Mouse (Mus musculus) heart, embryonic 14.5 days (tissue): ENCODE measurements around the gene Fermt3. TPM values are rescaled to one million over a fixed set of nuclear protein-coding genes. Genes with fewer than 3 reads are reported as not detected.

Source experiments
- ATAC-seq: fragments of 200-750 bp; cut with Nextera tagmentation; 2 replicates; pipeline ENCODE4 v1.8.0; 2017; ENCODE audit warnings: low read depth, moderate TSS enrichment; ENCODE audit not compliant: insufficient number of reproducible peaks, insufficient read depth, low FRiP score
- H3K27ac ChIP-seq, 2 experiments: fragments of 200-500 bp in 1 of 2; fragments of 300-500 bp in 1 of 2; sonication (generic) in 1 of 2; replicated peaks in 1 of 2; 2 replicates each; pipeline ENCODE4 v1.5.1; 2012 to 2014; ENCODE audit warnings: low read depth in 2 of 2, low read length in 2 of 2, control low read depth in 1 of 2, mild to moderate bottlenecking in 1 of 2, mixed read lengths in 1 of 2; ENCODE audit not compliant: control insufficient read depth in 1 of 2, insufficient read depth in 1 of 2
- H3K27me3 ChIP-seq: fragments of 300-500 bp; sonication (generic); 2 replicates; pipeline ENCODE4 v1.6.1; 2014; ENCODE audit warnings: mild to moderate bottlenecking, low read length, control low read depth; ENCODE audit not compliant: control insufficient read depth, insufficient read depth
- H3K36me3 ChIP-seq: fragments of 300-500 bp; sonication (generic); 2 replicates; pipeline ENCODE4 v1.6.1; 2014; ENCODE audit warnings: mild to moderate bottlenecking, control low read depth, low read length, mixed read lengths; ENCODE audit not compliant: control insufficient read depth, insufficient read depth
- H3K4me1 ChIP-seq, 2 experiments: fragments of 200-500 bp in 1 of 2; fragments of 300-500 bp in 1 of 2; sonication (generic) in 1 of 2; 2 replicates each; pipeline ENCODE4 v1.6.1; 2012 to 2014; ENCODE audit warnings: low read length in 2 of 2, control low read depth in 1 of 2, mixed read lengths in 1 of 2; ENCODE audit not compliant: control insufficient read depth in 2 of 2, insufficient read depth in 2 of 2
- H3K4me2 ChIP-seq: fragments of 300-500 bp; sonication (generic); 2 replicates; pipeline ENCODE4 v1.6.1; 2014; ENCODE audit warnings: mild to moderate bottlenecking, low read length
- H3K4me3 ChIP-seq, 2 experiments: fragments of 200-500 bp in 1 of 2; fragments of 300-500 bp in 1 of 2; sonication (generic) in 1 of 2; 2 replicates each; pipeline ENCODE4 v1.5.1; 2012 to 2014; ENCODE audit warnings: low read length in 2 of 2, mild to moderate bottlenecking in 2 of 2, control low read depth in 1 of 2, low read depth in 1 of 2, moderate library complexity in 1 of 2; ENCODE audit not compliant: control insufficient read depth in 1 of 2, insufficient read depth in 1 of 2
- H3K9ac ChIP-seq: fragments of 300-500 bp; sonication (generic); 2 replicates; pipeline ENCODE4 v1.6.1; 2014; ENCODE audit warnings: mild to moderate bottlenecking, low read length
- H3K9me3 ChIP-seq: fragments of 300-500 bp; sonication (generic); 2 replicates; pipeline ENCODE4 v1.6.1; 2016; ENCODE audit warnings: low read length, control low read depth; ENCODE audit not compliant: control insufficient read depth
- WGBS: fragments of 180-500 bp; shearing (Covaris S2); extraction: QIAGEN DNeasy Blood & Tissue Kit; methylation state at CpG from one replicate; pipeline ENCODE4 v1.1.7; 2014; 5-methylcytosine and 5-hydroxymethylcytosine counted together
- polyA plus RNA-seq: library from polyadenylated mRNA; unstranded; fragments of >200 nt; fragmentation: Nextera tagmentation; extraction: Ambion mirVana; gene quantifications from 2 replicates; pipeline ENCODE4 v1.2.1, GENCODE M21; 2014

Gene Fermt3
- 5.2 and 6.6 TPM in 2 replicates for polyA plus RNA-seq

- Histone ChIP-seq H3K27me3 (no peaks in the 10 kb centered on the region), H3K36me3 (peaks cover 56% of the 10 kb centered on the region), H3K4me1 (peaks cover 6 to 9% of the 10 kb centered on the region in 2 experiments; a peak in 2 of 4 replicates), H3K27ac (peak within 1 kb of the TSS; percentile 35 to 48), H3K4me2 (no peak within 1 kb of the TSS), H3K4me3 (no peak within 1 kb of the TSS), H3K9ac (peak within 1 kb of the TSS; percentile 11; the same call in 1 of the 2 replicates), H3K9me3 (no peaks in the 10 kb centered on the region)
- ATAC-seq, result 0 out of 2 replicates have a peak, but pooled peaks have one; percentile 36
- 60% methylated on average over 5 of the region's 5 CpGs for WGBS
Observed at GRCm38 (mm10) chr19:7019191-7019590, at the start of gene Fermt3. TSS of gene Fermt3 (minus strand) at chr19:7019469.

GRCm38 (mm10) chr19:7068136-7068535, 48.9 kb upstream of the Fermt3 start:
- 9% methylated on average over 14 of the region's 14 CpGs for WGBS
- Histone ChIP-seq H3K9ac (no peak overlapping the region), H3K36me3 (no peaks in the 10 kb centered on the region), H3K9me3 (no peaks in the 10 kb centered on the region), H3K27ac (no peak overlapping the region), H3K4me2 (no peak overlapping the region), H3K27me3 (peaks cover 17% of the 10 kb centered on the region), H3K4me1 (peaks cover 20 to 21% of the 10 kb centered on the region in 2 experiments), H3K4me3 (no peak overlapping the region)
- no peak for ATAC-seq

- ATAC-seq, result no peak
- WGBS, result 41% methylated on average over 20 of the region's 20 CpGs
- no peak overlapping the region for H3K9ac ChIP-seq
- H3K4me1 ChIP-seq, result peaks cover 18 to 21% of the 10 kb centered on the region in 2 experiments
- no peak overlapping the region for H3K4me3 ChIP-seq
- H3K27me3 ChIP-seq, result peaks cover 17% of the 10 kb centered on the region
- H3K27ac ChIP-seq, result no peak overlapping the region
- no peaks in the 10 kb centered on the region for H3K9me3 ChIP-seq
- no peaks in the 10 kb centered on the region for H3K36me3 ChIP-seq
- no peak overlapping the region for H3K4me2 ChIP-seq
Observed at GRCm38 (mm10) chr19:7067344-7068050, 48.2 kb upstream of the Fermt3 start.

- WGBS, result 45% methylated on average over 7 of the region's 8 CpGs
- Histone ChIP-seq H3K4me3 (no peak overlapping the region), H3K9me3 (no peaks in the 10 kb centered on the region), H3K4me2 (peak overlapping the region; percentile 20; the same call in 1 of the 2 replicates), H3K36me3 (no peaks in the 10 kb centered on the region), H3K27ac (no peak overlapping the region), H3K9ac (no peak overlapping the region), H3K4me1 (peaks cover 18 to 21% of the 10 kb centered on the region in 2 experiments), H3K27me3 (peaks cover 17% of the 10 kb centered on the region)
- ATAC-seq, result no peak
Observed at GRCm38 (mm10) chr19:7066828-7067342, 47.6 kb upstream of the Fermt3 start.

- Histone ChIP-seq H3K4me2 (peak overlapping the region; percentile 20; the same call in 1 of the 2 replicates), H3K4me3 (no peak overlapping the region), H3K9ac (peak overlapping the region; percentile 42; the same call in 1 of the 2 replicates), H3K9me3 (no peaks in the 10 kb centered on the region), H3K27ac (no peak overlapping the region), H3K4me1 (peaks cover 18 to 21% of the 10 kb centered on the region in 2 experiments), H3K36me3 (no peaks in the 10 kb centered on the region), H3K27me3 (peaks cover 17% of the 10 kb centered on the region)
- peak; percentile 24 for ATAC-seq
- 35% methylated on average over 15 of the region's 15 CpGs for WGBS
Observed at GRCm38 (mm10) chr19:7066034-7066827, 47.0 kb upstream of the Fermt3 start.

GRCm38 (mm10) chr19:7064571-7064970, 45.3 kb upstream of the Fermt3 start:
- H3K9me3 ChIP-seq, result no peaks in the 10 kb centered on the region
- no peak overlapping the region for H3K9ac ChIP-seq
- 5% methylated on average over 3 of the region's 3 CpGs for WGBS
- no peak for ATAC-seq
- H3K4me2 ChIP-seq, result no peak overlapping the region
- peaks cover 16% of the 10 kb centered on the region for H3K27me3 ChIP-seq
- H3K27ac ChIP-seq, result no peak overlapping the region
- no peaks in the 10 kb centered on the region for H3K36me3 ChIP-seq
- H3K4me3 ChIP-seq, result no peak overlapping the region
- H3K4me1 ChIP-seq, result peaks cover 12 to 13% of the 10 kb centered on the region in 2 experiments

GRCm38 (mm10) chr19:7062916-7063315, 43.6 kb upstream of the Fermt3 start:
- Histone ChIP-seq H3K27me3 (peaks cover 8% of the 10 kb centered on the region; the same call in 1 of the 2 replicates), H3K4me3 (no peak overlapping the region), H3K27ac (no peak overlapping the region), H3K4me2 (no peak overlapping the region), H3K36me3 (no peaks in the 10 kb centered on the region), H3K4me1 (peaks cover 18 to 21% of the 10 kb centered on the region in 2 experiments), H3K9me3 (no peaks in the 10 kb centered on the region), H3K9ac (no peak overlapping the region)
- WGBS, result 83% methylated on average over 8 of the region's 8 CpGs
- ATAC-seq, result no peak
